Mouse (Mus musculus) erythroblast, embryonic 14.5 days (primary cell): Measurements from ENCODE around the gene BC051665.

Experiments used
- GATA1 ChIP-seq: IDR thresholded peaks from 2 replicates; pipeline ENCODE4 v1.6.1; 2012; ENCODE audit warnings: low read length, inconsistent platforms, mixed read lengths
- TAL1 ChIP-seq: IDR thresholded peaks from 3 replicates; pipeline ENCODE4 v1.6.1; 2012; ENCODE audit warnings: low read length, inconsistent platforms, mixed read lengths

DNA sequence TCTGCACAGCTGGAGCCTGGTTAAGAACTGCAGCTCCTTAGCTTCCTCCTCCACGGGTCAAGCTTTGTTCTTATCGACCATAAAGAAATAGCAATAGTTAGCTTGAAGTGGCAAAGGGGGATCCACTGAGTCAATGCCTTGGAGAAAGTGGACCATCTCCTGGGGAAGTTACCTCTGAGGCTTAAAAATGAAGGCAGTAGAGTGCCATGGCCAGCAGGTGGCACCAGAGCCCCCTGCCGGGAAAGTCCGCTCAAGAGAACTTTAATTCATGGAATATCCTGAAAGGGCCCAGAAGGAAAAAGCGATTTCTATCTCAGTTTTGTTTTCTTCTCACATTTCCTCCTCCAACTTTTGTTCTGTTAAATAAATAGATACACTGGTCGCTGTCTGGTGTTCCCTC is 27.0 kb downstream of the BC051665 start:
- TF ChIP-seq TAL1 (no peak), GATA1 (no peak)
